Mouse (Mus musculus) bone marrow, adult 2 months (tissue): ENCODE measurements around the gene Id4.

Experiments
- CTCF ChIP-seq: fragments of 200-500 bp; IDR thresholded peaks from 2 replicates; pipeline ENCODE4 v1.5.1; 2011; ENCODE audit warnings: low read length, control low read depth; ENCODE audit not compliant: control insufficient read depth, insufficient read depth
- POLR2A ChIP-seq: fragments of 200-500 bp; IDR thresholded peaks from 2 replicates; pipeline ENCODE4 v1.6.1; 2011; ENCODE audit warnings: low read depth, mild to moderate bottlenecking, control low read depth, low read length, borderline replicate concordance; ENCODE audit not compliant: control insufficient read depth

DNA sequence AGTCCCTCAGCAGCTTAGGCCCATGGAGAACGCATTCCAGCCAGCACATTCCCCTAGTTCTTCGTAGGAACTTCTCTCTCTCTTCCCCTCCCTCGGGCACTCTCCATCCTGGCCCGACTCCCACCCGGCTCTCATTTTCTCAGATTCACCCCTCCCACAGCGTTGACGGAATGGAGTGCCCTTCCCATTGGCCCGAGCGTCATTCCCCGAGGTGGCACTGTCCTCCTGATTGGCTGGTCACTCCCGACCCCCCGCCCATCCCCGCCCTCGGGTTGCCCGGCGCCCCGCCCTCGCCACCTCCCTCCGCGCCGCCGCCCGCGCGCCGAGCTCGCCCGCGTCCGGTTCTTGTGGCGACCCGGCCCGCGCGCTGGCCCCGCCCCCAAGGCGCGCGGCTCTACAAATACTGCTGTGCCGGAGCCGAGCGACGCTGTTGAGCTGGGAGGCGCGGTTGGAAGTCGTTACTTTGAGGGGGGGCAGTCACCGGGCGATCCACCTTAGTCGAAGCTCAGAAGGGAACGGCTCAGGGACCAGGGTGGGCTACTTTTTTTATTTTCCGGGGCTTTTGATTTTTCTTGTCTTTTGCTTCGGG is at the start of gene Id4:
- no peak for TF ChIP-seq CTCF
- TF ChIP-seq POLR2A, result peak; percentile 59; the same call in 1 of the 2 replicates
